Mouse (Mus musculus): ENCODE data around the gene Rsph1. TPM values are rescaled to one million over a fixed set of nuclear protein-coding genes. Genes with fewer than 3 reads are reported as not detected.
A peak's percentile ranks its signal among the peaks of the same experiment; 100 is the strongest.

The Rsph1 gene
- polyA plus RNA-seq (2015; fragmentation: Nextera tagmentation; extraction: Ambion mirVana), result 1.1 and 1.3 TPM in 2 replicates

GRCm38 (mm10) chr17:31276922-31277918, at the start of gene Rsph1:
Gene Rsph1, minus strand, starts transcription at chr17:31277383.
- H3K36me3 ChIP-seq, result no peaks in the 10 kb centered on the region
- H3K27me3 ChIP-seq (replicated peaks), result no peaks in the 10 kb centered on the region
- H3K4me3 ChIP-seq (replicated peaks), result peak within 1 kb of the TSS; percentile 40
- no peak within 1 kb of the TSS for H3K27ac ChIP-seq
- peak within 1 kb of the TSS; percentile 93 for H3K4me2 ChIP-seq (replicated peaks)
- ATAC-seq, result peak; percentile 94
- H3K4me1 ChIP-seq (replicated peaks), result peaks cover 5% of the 10 kb centered on the region
- peak within 1 kb of the TSS; percentile 37; the same call in 1 of the 2 replicates for H3K9ac ChIP-seq
- H3K9me3 ChIP-seq, result no peaks in the 10 kb centered on the region
- WGBS, result 10% methylated on average over 44 of the region's 44 CpGs

- peak overlapping the region; percentile 81 for H3K27ac ChIP-seq
- H3K36me3 ChIP-seq, result no peaks in the 10 kb centered on the region
- H3K27me3 ChIP-seq (replicated peaks), result no peaks in the 10 kb centered on the region
- H3K4me1 ChIP-seq (replicated peaks), result peaks cover 22% of the 10 kb centered on the region
- no peak overlapping the region for H3K9ac ChIP-seq
- no peak overlapping the region for H3K4me3 ChIP-seq (replicated peaks)
- no peaks in the 10 kb centered on the region for H3K9me3 ChIP-seq
- H3K4me2 ChIP-seq (replicated peaks), result peak overlapping the region; percentile 24; the same call in 1 of the 2 replicates
- WGBS, result 41% methylated on average over 9 of the region's 9 CpGs
- ATAC-seq, result no peak
These were observed 49.2 kb upstream of the Rsph1 start for GRCm38 (mm10) chr17:31326220-31326852.

DNA sequence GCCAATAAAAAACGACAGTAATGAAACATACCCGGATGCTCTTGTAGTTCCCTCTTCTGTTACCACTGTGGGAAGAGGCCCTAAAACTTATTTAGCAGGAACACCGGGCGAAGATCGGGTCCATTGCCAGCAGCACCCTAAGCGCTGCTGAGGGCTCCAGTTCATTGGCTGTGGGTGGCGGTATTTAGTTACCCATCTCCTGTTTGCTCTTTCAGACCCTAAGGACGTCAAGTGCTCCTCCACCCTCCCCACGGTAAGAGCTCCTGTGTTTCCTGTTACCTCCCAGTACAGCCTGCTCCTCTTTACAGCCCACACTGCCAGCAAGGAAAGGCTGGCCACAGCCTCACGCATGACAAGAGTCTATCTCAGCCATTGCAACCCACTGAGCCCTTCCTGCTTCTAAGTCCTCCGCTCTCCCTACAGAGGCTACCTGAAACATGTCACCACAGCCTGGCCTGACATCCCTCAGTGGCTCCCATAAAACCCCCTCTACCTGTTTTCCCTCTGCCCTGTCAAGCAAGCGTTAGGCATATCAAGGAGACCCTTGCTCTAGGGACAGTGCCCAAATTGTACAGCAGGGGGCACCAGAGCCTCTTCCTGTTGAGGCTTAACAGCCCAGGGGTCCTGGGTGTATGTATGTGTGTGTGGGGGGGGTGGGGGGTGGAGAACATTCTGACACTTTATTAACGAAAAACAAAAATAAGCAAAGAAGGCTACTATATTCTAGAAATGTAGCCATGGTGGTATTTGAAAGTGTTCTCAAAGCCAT, 48.5 kb upstream of the Rsph1 start:
- Histone ChIP-seq H3K4me2 (replicated peaks) (peak overlapping the region; percentile 24; the same call in 1 of the 2 replicates), H3K36me3 (no peaks in the 10 kb centered on the region), H3K27ac (peak overlapping the region; percentile 81), H3K4me1 (replicated peaks) (peaks cover 29% of the 10 kb centered on the region), H3K9ac (no peak overlapping the region), H3K27me3 (replicated peaks) (no peaks in the 10 kb centered on the region), H3K4me3 (replicated peaks) (no peak overlapping the region), H3K9me3 (no peaks in the 10 kb centered on the region)
- 47% methylated on average over 13 of the region's 13 CpGs for WGBS
- peak; percentile 13 for ATAC-seq

DNA sequence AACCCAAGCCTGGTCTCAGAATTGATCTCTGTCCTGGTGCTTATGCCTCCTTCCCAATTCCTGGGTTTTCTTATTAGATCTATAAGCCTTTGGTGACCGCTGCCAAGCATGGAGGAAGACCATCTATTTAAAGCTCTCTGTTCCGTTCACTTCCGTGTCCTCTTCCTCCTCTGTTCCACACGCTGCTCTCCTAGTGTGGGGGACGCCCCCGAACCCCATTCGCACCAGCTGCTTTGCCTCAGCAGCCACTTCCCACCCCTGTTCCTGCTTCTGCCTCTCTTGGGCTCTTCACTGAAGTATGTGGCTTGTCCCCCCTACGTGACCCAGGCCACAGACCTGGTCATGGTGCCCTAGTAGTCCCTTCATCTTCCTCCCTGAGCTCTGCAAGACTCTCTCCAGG, 47.0 kb upstream of the Rsph1 start:
- ATAC-seq, result no peak
- 82% methylated on average over 8 of the region's 8 CpGs for WGBS
- Histone ChIP-seq H3K36me3 (no peaks in the 10 kb centered on the region), H3K9me3 (no peaks in the 10 kb centered on the region), H3K4me2 (replicated peaks) (no peak overlapping the region), H3K27me3 (replicated peaks) (no peaks in the 10 kb centered on the region), H3K27ac (peak overlapping the region; percentile 81), H3K9ac (no peak overlapping the region), H3K4me3 (replicated peaks) (no peak overlapping the region), H3K4me1 (replicated peaks) (peaks cover 35% of the 10 kb centered on the region)

DNA sequence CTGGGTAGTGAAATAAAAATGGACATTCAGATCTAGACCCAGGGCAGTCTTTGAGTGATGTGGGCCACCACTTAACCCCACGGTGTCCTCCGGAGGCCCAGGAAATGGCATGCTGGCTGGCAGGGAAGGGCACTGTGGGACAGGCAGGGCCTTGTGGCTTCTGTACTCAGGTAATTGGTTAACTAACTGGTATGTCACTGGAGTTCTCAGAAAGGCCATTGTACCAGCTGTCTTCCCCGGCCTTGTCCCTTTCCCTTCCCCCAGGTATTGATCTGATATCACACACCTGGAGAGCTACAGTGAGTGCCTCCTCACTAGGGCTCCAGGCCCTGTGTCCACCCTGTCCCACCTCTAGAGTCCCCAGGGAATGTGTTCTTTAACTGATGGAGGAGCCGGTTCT, 46.2 kb upstream of the Rsph1 start:
- Histone ChIP-seq H3K27ac (peak overlapping the region; percentile 81), H3K9me3 (no peaks in the 10 kb centered on the region), H3K27me3 (replicated peaks) (no peaks in the 10 kb centered on the region), H3K4me3 (replicated peaks) (no peak overlapping the region), H3K36me3 (no peaks in the 10 kb centered on the region), H3K4me2 (replicated peaks) (no peak overlapping the region), H3K9ac (no peak overlapping the region), H3K4me1 (replicated peaks) (peaks cover 38% of the 10 kb centered on the region)
- 56% methylated on average over 4 of the region's 4 CpGs for WGBS
- ATAC-seq, result peak; percentile 27

DNA sequence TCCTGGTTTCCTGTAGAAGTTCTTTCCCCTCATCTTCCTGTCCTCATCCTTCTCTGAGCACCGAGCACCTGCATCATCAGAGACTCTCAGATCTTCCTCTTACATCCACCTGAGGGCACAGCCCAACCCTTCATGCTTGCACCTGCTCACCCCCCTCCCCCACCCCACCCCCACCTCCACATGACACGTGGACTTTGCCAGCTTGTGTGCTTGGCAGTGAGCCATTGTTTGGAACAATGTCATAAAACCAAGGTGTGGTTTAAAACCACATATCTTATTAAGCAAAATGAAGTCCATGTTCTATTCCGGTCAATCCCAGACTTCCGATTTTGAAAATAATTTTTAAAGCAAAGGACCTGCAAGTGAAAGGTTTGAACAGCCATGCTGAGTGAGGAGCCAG, 45.3 kb upstream of the Rsph1 start:
- Histone ChIP-seq H3K4me2 (replicated peaks) (no peak overlapping the region), H3K27me3 (replicated peaks) (no peaks in the 10 kb centered on the region), H3K9ac (no peak overlapping the region), H3K27ac (peak overlapping the region; percentile 68), H3K4me3 (replicated peaks) (no peak overlapping the region), H3K36me3 (no peaks in the 10 kb centered on the region), H3K4me1 (replicated peaks) (peaks cover 38% of the 10 kb centered on the region), H3K9me3 (no peaks in the 10 kb centered on the region)
- 50% methylated on average over 4 of the region's 4 CpGs for WGBS
- peak; percentile 45 for ATAC-seq

DNA sequence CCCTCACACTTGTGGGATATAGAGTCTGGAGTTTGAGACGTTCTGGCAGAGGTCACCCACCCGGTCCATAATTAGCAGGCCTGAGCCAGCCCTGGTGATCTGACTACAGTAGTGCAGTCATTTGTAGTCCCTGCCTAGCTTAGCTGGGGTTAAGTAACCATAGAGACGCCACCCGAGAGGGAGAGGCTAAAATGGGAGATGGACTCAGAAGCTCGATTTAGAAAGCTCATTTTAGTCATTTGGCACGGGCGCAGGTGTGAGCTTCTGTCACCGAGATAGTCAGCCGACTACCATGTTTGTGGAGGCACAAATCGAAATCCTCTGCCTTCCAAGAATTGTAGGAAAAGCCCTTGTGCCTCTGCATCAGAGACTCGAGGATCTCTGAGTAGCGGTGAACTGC, 44.2 kb upstream of the Rsph1 start:
- Histone ChIP-seq H3K4me1 (replicated peaks) (peaks cover 36% of the 10 kb centered on the region), H3K9me3 (no peaks in the 10 kb centered on the region), H3K27me3 (replicated peaks) (no peaks in the 10 kb centered on the region), H3K27ac (peak overlapping the region; percentile 22), H3K36me3 (no peaks in the 10 kb centered on the region), H3K4me2 (replicated peaks) (no peak overlapping the region), H3K9ac (no peak overlapping the region), H3K4me3 (replicated peaks) (no peak overlapping the region)
- ATAC-seq, result no peak
- 83% methylated on average over 12 of the region's 12 CpGs for WGBS

DNA sequence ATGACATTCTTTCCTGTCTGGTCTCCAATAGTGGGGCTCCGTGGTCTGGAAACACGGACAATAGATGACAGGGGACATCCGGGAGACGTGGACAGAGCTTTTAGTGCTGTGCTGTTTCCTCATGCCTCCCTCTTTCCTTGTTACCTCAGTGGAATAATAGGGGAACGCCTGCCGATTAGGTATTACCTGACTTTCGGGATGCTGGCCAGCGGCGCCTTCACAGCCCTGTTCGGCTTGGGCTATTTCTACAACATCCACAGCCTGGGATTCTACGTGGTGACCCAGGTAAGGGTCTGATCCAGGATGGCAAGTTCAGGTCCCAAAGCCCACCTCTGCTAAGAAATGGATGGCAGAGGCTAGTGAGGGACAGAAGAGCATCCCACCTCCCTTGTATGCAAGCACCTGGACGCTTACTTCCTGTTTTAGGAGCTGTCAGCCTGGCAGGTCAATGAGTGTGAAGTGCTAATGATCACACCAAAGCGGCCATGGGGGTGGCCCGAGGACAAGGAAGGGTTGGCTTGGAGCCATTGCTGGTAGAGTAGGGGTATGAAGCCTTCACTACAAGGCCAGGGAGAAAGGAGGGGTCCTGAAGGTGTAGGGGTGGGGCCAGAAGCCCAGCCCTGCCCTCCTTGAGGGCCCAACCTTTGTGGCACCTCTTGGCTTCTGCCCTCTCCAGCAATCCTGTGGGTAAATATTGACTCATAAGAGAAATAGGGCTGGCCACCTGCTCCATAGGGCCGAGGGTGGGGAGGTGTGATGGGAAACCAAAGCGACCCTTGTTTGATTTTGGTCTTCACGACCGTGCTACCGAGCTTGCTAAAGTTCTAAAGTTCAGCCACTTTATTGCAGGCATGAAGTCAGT, 42.0 kb upstream of the Rsph1 start:
- H3K4me3 ChIP-seq (replicated peaks), result no peak overlapping the region
- WGBS, result 77% methylated on average over 19 of the region's 19 CpGs
- H3K4me1 ChIP-seq (replicated peaks), result peaks cover 28% of the 10 kb centered on the region
- no peaks in the 10 kb centered on the region for H3K36me3 ChIP-seq
- ATAC-seq, result peak; percentile 82
- no peak overlapping the region for H3K4me2 ChIP-seq (replicated peaks)
- no peaks in the 10 kb centered on the region for H3K27me3 ChIP-seq (replicated peaks)
- peak overlapping the region; percentile 80 for H3K27ac ChIP-seq
- H3K9me3 ChIP-seq, result no peaks in the 10 kb centered on the region
- no peak overlapping the region for H3K9ac ChIP-seq

DNA sequence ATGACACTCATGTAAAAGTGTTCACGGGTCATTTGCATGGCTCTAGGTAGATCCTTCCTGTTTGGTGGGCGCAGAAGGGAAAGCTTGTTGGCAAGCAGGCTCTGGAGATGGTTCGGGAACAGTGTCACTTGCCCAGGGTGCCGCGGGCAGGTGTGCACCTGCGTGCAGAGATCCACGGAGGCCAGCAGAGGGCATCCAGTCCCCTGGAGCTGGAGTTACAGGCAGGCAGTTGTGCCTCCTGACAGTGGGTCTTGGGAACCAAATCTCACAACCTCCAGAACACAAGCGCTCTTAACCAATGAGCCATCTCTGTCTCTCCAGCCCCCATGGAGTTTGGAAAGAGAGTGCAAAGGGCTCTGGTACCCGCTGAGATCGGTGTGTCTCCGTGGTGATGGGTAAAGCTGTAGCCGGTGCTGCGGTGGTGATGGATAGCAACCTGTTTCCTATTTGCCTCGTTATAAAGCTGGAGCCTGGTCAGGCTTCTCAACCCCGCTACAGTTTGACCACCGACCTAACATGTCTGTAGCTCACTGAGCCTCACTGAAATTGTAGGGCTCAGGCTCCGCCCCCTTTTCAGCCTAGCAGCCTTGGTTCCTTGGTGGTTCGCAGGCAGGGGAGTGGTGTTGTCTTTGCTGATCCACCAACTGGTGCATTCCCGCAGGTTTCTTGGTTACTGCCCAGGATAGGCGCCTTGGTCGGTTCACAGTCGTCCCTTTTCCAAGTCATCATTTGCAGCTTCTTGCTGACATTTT, 40.5 kb upstream of the Rsph1 start:
- no peak for ATAC-seq
- no peaks in the 10 kb centered on the region for H3K27me3 ChIP-seq (replicated peaks)
- no peak overlapping the region for H3K27ac ChIP-seq
- no peaks in the 10 kb centered on the region for H3K36me3 ChIP-seq
- 55% methylated on average over 22 of the region's 22 CpGs for WGBS
- H3K9ac ChIP-seq, result no peak overlapping the region
- H3K4me1 ChIP-seq (replicated peaks), result peaks cover 24% of the 10 kb centered on the region
- no peak overlapping the region for H3K4me3 ChIP-seq (replicated peaks)
- no peaks in the 10 kb centered on the region for H3K9me3 ChIP-seq
- no peak overlapping the region for H3K4me2 ChIP-seq (replicated peaks)

GRCm38 (mm10) chr17:31316998-31317397, 39.8 kb upstream of the Rsph1 start:
- ATAC-seq, result no peak
- no peaks in the 10 kb centered on the region for H3K9me3 ChIP-seq

DNA sequence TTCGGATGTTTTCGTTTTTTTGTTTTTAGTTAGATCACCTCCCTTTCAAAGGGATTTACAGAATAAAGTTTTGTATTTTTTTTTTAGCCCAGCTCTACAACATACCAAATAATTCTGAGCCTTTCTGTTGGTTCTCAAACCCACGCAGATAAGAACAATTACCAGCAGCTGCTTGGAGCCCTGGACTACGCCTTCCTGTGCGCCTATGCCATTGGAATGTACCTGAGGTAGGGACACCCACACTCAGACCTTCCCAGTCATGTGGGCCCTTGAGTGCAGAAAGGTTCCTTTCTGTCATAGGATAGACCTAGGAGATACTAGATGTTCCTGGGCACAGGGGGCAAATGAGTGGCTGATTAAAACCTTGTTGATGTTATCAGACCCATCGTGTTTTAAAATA, 38.8 kb upstream of the Rsph1 start:
- no peak overlapping the region for H3K27ac ChIP-seq

More at GRCm38 (mm10) chr17:31316998-31317397, 39.8 kb upstream of the Rsph1 start:
- Histone ChIP-seq H3K27ac (no peak overlapping the region), H3K36me3 (no peaks in the 10 kb centered on the region), H3K9ac (no peak overlapping the region), H3K4me1 (replicated peaks) (peaks cover 24% of the 10 kb centered on the region), H3K27me3 (replicated peaks) (no peaks in the 10 kb centered on the region), H3K4me3 (replicated peaks) (no peak overlapping the region), H3K4me2 (replicated peaks) (no peak overlapping the region)
- WGBS, result 68% methylated on average over 3 of the region's 3 CpGs

More for the DNA sequence above, 38.8 kb upstream of the Rsph1 start:
- WGBS, result 70% methylated on average over 6 of the region's 6 CpGs
- no peak for ATAC-seq
- H3K27me3 ChIP-seq (replicated peaks), result no peaks in the 10 kb centered on the region
- H3K9me3 ChIP-seq, result no peaks in the 10 kb centered on the region
- H3K4me1 ChIP-seq (replicated peaks), result peaks cover 19% of the 10 kb centered on the region
- H3K9ac ChIP-seq, result no peak overlapping the region
- no peak overlapping the region for H3K4me3 ChIP-seq (replicated peaks)
- H3K4me2 ChIP-seq (replicated peaks), result no peak overlapping the region
- no peaks in the 10 kb centered on the region for H3K36me3 ChIP-seq
